Mouse (Mus musculus) ES-E14 (cell line): Measurements from ENCODE around the gene Ak9.
A peak's percentile ranks its signal among the peaks of the same experiment; 100 is the strongest.

ENCODE experiments used
- CHD2 ChIP-seq: IDR thresholded peaks from 2 replicates; pipeline ENCODE4 v1.6.1; 2014; ENCODE audit warnings: mild to moderate bottlenecking, low read depth, low read length, inconsistent platforms
- HCFC1 ChIP-seq: IDR thresholded peaks from 2 replicates; pipeline ENCODE4 v1.6.1; 2012; ENCODE audit warnings: low read length, inconsistent platforms, borderline replicate concordance; ENCODE audit not compliant: insufficient read depth
- ZC3H11A ChIP-seq: IDR thresholded peaks from 2 replicates; pipeline ENCODE4 v1.6.1; 2012; ENCODE audit warnings: low read depth, mild to moderate bottlenecking, inconsistent platforms, low read length, borderline replicate concordance

DNA sequence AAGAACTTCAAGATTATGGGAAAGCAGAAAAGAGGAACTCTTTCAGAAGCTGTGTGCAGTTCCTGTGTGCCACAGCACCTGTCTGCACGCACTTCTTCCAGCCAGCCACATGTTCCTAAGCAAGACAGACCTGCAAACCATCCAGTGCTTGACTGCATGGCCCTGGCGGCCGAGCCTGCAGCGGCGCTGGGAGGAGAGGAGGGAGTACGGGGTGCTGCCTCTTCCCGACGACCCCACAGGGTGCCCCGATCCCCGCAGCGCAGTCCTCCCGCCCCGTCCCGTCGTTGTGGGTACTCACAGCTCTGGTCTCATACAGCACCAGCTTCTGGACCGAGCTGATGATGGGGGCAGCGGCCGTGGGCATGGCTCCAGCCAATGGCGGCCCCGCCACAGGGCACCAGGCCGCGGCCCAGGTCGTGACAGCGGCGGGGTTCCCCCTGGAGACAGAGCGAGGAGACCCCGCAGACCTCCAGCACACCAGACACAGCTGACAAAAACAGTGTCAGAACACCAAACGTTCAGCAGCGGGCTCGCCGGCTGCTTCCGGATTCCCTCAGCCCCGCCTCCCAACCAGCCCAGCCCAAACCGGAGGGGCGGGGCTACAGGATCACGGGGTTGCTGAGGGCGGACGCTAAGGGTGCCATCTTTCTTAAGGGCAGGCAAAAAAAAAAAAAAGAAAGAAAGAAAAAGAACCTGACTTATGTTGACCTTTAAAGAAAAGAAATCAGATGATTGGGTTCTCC, 920 bp upstream of the Ak9 start, which contains the start of gene Fig4:
- TF ChIP-seq CHD2 (no peak), HCFC1 (peak; percentile 87), ZC3H11A (no peak)
